Mouse (Mus musculus) intestine, postnatal 0 days (tissue): ENCODE data around the gene Iglon5. TPM values are rescaled to one million over a fixed set of nuclear protein-coding genes. Genes with fewer than 3 reads are reported as not detected.

Experiments
- ATAC-seq: fragments of 200-750 bp; cut with Nextera tagmentation; 2 replicates; pipeline ENCODE4 v1.8.0; 2017; ENCODE audit warnings: mild to moderate bottlenecking, moderate TSS enrichment, moderate library complexity
- H3K27ac ChIP-seq: fragments of 300-500 bp; sonication (generic); 2 replicates; pipeline ENCODE4 v1.5.1; 2014; ENCODE audit warnings: mild to moderate bottlenecking, low read depth, low read length, moderate library complexity
- H3K27me3 ChIP-seq: fragments of 300-500 bp; sonication (generic); replicated peaks from 2 replicates; pipeline ENCODE4 v1.6.1; 2014; ENCODE audit warnings: low read length, mixed read lengths; ENCODE audit not compliant: control insufficient read depth, insufficient read depth
- H3K36me3 ChIP-seq: fragments of 300-500 bp; sonication (generic); 2 replicates; pipeline ENCODE4 v1.6.1; 2014; ENCODE audit warnings: mild to moderate bottlenecking, moderate library complexity; ENCODE audit not compliant: control insufficient read depth, insufficient read depth
- H3K4me1 ChIP-seq: fragments of 300-500 bp; sonication (generic); replicated peaks from 2 replicates; pipeline ENCODE4 v1.6.1; 2014; ENCODE audit warnings: antibody characterized with exemption, low read length, mixed read lengths; ENCODE audit not compliant: control insufficient read depth, insufficient read depth
- H3K4me2 ChIP-seq: fragments of 300-500 bp; sonication (generic); replicated peaks from 2 replicates; pipeline ENCODE4 v1.6.1; 2014; ENCODE audit warnings: low read depth, mild to moderate bottlenecking, moderate library complexity
- H3K4me3 ChIP-seq: fragments of 300-500 bp; sonication (generic); 2 replicates; pipeline ENCODE4 v1.5.1; 2014; ENCODE audit warnings: low read depth, low read length
- H3K9ac ChIP-seq: fragments of 300-500 bp; sonication (generic); 2 replicates; pipeline ENCODE4 v1.6.1; 2014; ENCODE audit warnings: mild to moderate bottlenecking, low read depth, low read length
- H3K9me3 ChIP-seq: fragments of 300-500 bp; sonication (generic); 2 replicates; pipeline ENCODE4 v1.6.1; 2016; ENCODE audit warnings: mixed run types; ENCODE audit not compliant: control insufficient read depth
- CTCF ChIP-seq: sonication (generic); IDR thresholded peaks from 2 replicates; pipeline ENCODE4 v1.5.1; 2016; ENCODE audit warnings: low read depth, mild to moderate bottlenecking, control low read depth, antibody characterized with exemption, moderate library complexity
- WGBS: fragments of 180-500 bp; shearing (Covaris S2); extraction: QIAGEN DNeasy Blood & Tissue Kit; methylation state at CpG from one replicate; pipeline ENCODE4 v1.1.7; 2014; 5-methylcytosine and 5-hydroxymethylcytosine counted together
- polyA plus RNA-seq: library from polyadenylated mRNA; unstranded; fragments of >200 nt; fragmentation: Nextera tagmentation; extraction: Ambion mirVana; gene quantifications from 2 replicates; pipeline ENCODE4 v1.2.1, GENCODE M21; 2015

Gene Iglon5
- polyA plus RNA-seq, 1 experiment from 2014 or later, result 0.20 TPM

DNA sequence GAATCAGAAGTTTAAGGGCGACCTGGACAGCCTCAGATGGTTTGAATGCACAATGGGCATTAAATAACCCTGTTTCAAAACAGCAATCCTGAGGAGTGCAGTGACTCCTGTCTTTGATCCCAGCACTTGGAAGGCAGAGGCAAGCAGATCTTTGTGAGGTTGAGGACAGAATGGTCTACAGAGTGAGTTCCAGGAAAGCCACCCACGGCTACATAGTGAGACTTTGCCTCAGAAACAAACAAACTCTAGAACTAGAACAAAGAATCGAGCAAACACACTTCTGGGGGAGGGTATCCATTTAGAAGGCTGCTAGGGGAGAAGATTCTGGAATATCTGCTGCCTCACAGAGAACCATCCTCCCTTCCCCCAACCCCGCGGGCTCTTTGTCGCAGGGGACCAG, 49.4 kb downstream of the Iglon5 start, which contains the start of gene Cldnd2:
Gene Cldnd2, plus strand, starts transcription at position 301 of the 400 bp plus-strand sequence.
- H3K27ac ChIP-seq, result no peak within 1 kb of the TSS
- 76% methylated on average over 6 of the region's 6 CpGs for WGBS
- no peaks in the 10 kb centered on the region for H3K27me3 ChIP-seq

DNA sequence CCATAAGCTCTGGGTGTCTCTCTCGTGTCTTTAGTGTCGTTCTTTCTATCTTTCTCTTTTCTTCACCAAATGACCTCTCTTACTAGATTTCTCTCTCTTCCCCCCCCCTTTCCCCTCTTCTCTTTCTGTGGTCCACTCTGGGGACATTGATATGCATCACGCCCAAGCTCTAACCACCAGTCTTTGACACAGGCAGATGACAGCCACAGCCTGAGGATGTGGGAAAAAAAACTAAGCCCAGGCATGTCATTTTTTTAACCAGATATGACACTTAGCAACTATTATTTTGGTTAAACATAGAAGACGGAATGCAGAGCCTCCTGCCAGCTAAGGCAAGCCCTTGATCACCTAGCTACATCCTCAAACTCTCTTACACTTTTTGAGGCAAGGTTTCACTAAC, 51.3 kb downstream of the Iglon5 start:
- H3K27me3 ChIP-seq, result no peaks in the 10 kb centered on the region
- 84% methylated on average over 4 of the region's 4 CpGs for WGBS
- H3K27ac ChIP-seq, result no peak overlapping the region
- H3K4me1 ChIP-seq, result no peaks in the 10 kb centered on the region
- no peak overlapping the region for H3K4me2 ChIP-seq
- H3K9ac ChIP-seq, result no peak overlapping the region
- H3K9me3 ChIP-seq, result no peaks in the 10 kb centered on the region
- no peak overlapping the region for H3K4me3 ChIP-seq
- no peak for ATAC-seq
- TF ChIP-seq CTCF, result no peak
- H3K36me3 ChIP-seq, result no peaks in the 10 kb centered on the region

More for the DNA sequence above, 49.4 kb downstream of the Iglon5 start, which contains the start of gene Cldnd2:
- H3K4me1 ChIP-seq, result peaks cover 4% of the 10 kb centered on the region; the same call in 1 of the 2 replicates
- TF ChIP-seq CTCF, result no peak
- H3K4me3 ChIP-seq, result no peak within 1 kb of the TSS
- H3K4me2 ChIP-seq, result no peak within 1 kb of the TSS
- ATAC-seq, result no peak
- no peaks in the 10 kb centered on the region for H3K36me3 ChIP-seq
- no peaks in the 10 kb centered on the region for H3K9me3 ChIP-seq
- no peak within 1 kb of the TSS for H3K9ac ChIP-seq

DNA sequence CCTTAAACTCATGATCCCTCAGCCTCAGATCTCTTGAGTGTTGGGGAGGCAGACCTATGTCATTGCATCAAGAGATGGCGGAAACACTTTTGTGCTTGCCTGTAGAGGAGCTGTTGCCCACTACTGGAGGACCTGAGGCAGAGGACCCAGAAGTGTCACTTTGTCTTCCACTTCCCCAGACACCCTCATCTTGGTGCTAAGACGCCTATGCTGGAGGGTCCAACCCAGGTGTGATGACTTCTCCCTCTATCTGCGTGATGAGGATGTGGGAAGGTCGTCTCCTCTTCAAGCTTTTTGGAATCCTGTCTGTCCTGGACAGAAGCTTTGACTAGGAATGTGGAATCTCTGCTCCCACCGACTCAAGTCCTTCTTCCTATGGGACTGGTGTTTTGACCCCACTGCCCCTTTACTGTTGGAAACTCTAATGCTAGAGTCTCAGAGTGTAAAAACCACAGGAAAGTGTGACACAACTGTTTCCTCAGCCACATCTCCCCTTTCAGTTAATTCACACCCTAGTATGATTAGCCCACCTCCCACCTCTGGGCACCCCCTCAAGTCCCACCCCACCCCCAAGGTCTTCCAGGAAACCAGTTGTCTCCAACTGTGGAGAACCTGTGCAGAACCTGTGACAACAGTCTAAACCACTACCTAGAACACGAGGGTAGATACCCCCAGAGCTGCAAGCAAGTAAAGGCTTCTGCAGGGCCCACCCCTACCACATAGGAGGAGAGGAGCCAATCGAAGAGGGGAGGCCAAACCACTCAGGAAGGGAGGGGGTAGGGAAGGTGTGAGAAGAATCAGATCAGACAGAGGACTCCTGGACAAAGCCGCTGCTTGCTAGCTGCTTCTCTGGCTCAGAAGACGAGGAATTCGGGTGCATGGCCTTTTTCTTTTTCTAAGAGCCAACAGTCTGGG, 53.3 kb downstream of the Iglon5 start, which contains the start of gene Nkg7:
Gene Nkg7, plus strand, starts transcription at position 733 of the 915 bp plus-strand sequence.
- Histone ChIP-seq H3K4me2 (no peak within 1 kb of the TSS), H3K36me3 (no peaks in the 10 kb centered on the region), H3K27ac (no peak within 1 kb of the TSS), H3K4me3 (no peak within 1 kb of the TSS), H3K9ac (no peak within 1 kb of the TSS), H3K27me3 (no peaks in the 10 kb centered on the region), H3K9me3 (no peaks in the 10 kb centered on the region), H3K4me1 (no peaks in the 10 kb centered on the region)
- TF ChIP-seq CTCF, result no peak
- no peak for ATAC-seq
- 73% methylated on average over 10 of the region's 10 CpGs for WGBS

DNA sequence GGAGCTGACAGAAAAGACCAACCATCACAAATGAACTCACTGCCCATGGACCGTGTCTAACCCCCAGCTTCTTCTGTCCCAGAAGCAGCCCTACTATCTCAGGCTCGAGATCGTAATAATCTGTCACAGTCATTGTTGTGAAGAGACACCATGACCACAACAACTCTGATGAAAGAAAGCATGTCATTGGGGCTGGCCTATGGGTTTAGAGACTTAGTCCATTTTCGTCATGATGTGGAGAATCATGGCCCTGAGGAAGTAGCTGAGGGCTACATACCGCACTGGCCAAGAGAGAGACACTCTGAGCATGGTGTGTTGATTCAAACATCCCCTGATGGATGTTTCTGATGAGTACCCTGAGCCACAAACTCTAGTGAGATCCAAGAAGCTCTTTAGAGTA, 55.2 kb downstream of the Iglon5 start:
- Histone ChIP-seq H3K36me3 (no peaks in the 10 kb centered on the region), H3K4me1 (no peaks in the 10 kb centered on the region), H3K4me3 (no peak overlapping the region), H3K4me2 (no peak overlapping the region), H3K9me3 (no peaks in the 10 kb centered on the region), H3K27me3 (no peaks in the 10 kb centered on the region), H3K27ac (no peak overlapping the region), H3K9ac (no peak overlapping the region)
- WGBS, result 89% methylated on average over 5 of the region's 5 CpGs
- no peak for TF ChIP-seq CTCF
- no peak for ATAC-seq

DNA sequence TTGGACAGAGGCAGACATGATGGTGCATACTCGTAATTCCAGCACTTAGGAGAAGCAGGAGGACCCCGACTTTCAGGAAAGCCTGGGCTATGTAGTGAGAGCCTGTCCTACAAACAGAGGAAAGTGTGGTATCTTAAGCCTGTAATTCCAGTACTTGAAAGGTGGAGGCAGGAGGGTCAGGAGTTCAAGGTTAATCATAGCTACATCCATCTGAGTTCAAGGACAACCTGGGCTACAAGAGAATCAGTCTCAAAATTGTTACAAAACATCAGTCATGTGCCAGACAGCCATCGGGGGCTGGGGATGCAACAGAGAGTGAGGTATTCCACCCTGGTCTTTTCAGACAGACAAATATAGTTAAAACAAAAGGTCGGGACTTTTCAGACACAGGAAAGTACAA, 57.0 kb downstream of the Iglon5 start:
- H3K4me3 ChIP-seq, result no peak overlapping the region
- ATAC-seq, result no peak
- no peaks in the 10 kb centered on the region for H3K27me3 ChIP-seq
- H3K9me3 ChIP-seq, result no peaks in the 10 kb centered on the region
- no peaks in the 10 kb centered on the region for H3K4me1 ChIP-seq
- TF ChIP-seq CTCF, result no peak
- no peak overlapping the region for H3K27ac ChIP-seq
- H3K4me2 ChIP-seq, result no peak overlapping the region
- no peaks in the 10 kb centered on the region for H3K36me3 ChIP-seq
- no peak overlapping the region for H3K9ac ChIP-seq
- 74% methylated on average over 4 of the region's 4 CpGs for WGBS

DNA sequence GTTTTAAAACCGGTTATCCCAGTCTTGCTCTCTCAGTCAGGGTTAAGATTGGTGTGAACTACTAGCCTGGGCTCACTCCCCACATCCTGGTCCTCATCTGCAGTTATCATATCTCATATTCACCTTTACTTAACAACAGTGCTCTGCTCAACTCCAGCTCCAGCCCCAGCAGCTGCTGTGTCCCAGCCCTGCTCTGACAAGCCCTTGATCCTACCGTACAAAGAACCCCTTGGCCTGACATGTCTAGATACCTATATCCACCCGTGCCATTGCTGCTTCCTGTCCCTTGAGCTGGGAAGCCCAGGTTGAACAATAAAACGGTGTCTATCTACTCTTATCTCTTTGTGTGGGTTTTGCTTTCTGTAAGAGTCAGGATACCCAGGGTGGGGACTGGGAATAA, 60.4 kb downstream of the Iglon5 start:
- WGBS, result 31% methylated on average over 4 of the region's 4 CpGs
- H3K4me3 ChIP-seq, result no peak overlapping the region
- no peak overlapping the region for H3K9ac ChIP-seq
- no peaks in the 10 kb centered on the region for H3K27me3 ChIP-seq
- no peak for ATAC-seq
- no peaks in the 10 kb centered on the region for H3K4me1 ChIP-seq
- H3K36me3 ChIP-seq, result no peaks in the 10 kb centered on the region
- H3K27ac ChIP-seq, result no peak overlapping the region
- no peak overlapping the region for H3K4me2 ChIP-seq
- H3K9me3 ChIP-seq, result no peaks in the 10 kb centered on the region
- TF ChIP-seq CTCF, result no peak
